Mouse (Mus musculus): ENCODE data around the gene Klrk1.

DNA sequence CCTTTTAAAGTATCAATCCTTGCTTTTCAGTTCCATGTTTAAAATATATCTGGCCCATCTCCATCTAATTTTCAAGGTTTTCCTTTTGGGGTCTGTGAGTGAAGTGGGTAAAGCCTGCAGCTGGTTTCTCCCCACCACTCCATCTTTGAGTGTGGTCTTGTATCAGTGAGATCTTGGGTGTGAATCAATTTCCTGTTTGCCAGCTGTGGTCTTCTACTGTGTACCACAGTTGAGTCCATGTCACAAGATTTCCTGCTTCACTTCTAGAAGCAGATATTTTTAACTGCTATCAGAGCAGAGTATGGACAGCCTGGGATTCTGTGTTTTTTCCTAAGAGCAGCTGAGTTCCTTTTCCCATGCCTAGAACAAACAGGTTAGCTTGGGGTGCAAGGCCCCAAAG lies 15.3 kb downstream of the Klrk1 start:
- no peak for TF ChIP-seq CTCF (IDR thresholded peaks at IDR 0.05; ENCODE audit: low read depth)
- no peak for TF ChIP-seq EP300 (IDR thresholded peaks at IDR 0.05; ENCODE audit: low read depth)

Measured in heart, postnatal 0 days (tissue).